ENCODE assay signal across 26 mouse cellular contexts in the genomic region with DNA sequence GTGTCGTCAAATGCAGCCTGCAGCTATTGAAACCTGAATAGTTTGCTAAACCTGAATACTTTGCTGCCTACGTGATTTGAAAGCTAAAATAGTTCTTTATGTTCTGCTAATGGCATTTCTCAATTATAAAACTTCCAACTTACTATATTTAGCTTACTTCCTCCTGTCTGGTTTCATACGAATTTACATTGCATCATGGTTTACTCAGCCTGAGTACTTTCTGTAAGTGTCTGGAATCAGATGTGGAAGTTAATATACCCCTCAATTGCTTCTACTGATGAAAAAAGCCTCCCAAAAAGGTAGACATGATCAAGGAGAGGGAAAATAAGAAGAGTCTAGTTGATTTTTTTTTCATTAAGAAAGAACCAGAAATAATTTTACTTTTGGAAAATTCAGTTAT.
"Had no signal": no experiment of that assay in that cellular context is flagged by ENCODE, and none has a peak within 500 bp of the region (broad histone marks: within the 10 kb centered on the region; RNA-seq: fewer than 3 reads in every experiment).

No protein-coding gene starts in this region.

- H3K27ac ChIP-seq: gastrocnemius, adult 2 months; heart, adult 2 months; heart, embryonic 13.5 days; heart, embryonic 15.5 days; hindbrain, embryonic 13.5 days; hindbrain, embryonic 15.5 days; hindbrain, postnatal 0 days; kidney, embryonic 15.5 days; kidney, postnatal 0 days; left cerebral cortex, adult 2 months; limb, embryonic 10.5 days; limb, embryonic 12.5 days; liver, embryonic 13.5 days had no signal

- H3K4me1 ChIP-seq: heart, embryonic 13.5 days; heart, embryonic 15.5 days; hindbrain, embryonic 13.5 days; hindbrain, embryonic 15.5 days; kidney, embryonic 15.5 days; limb, embryonic 10.5 days; limb, embryonic 12.5 days; liver, embryonic 13.5 days had no signal

- DNase-seq: gastrocnemius, adult 2 months; gastrocnemius, postnatal 10 days; gastrocnemius, postnatal 25 days; heart, adult 11 months; heart, adult 2 months; heart, postnatal 14 days; heart, postnatal 36 days; kidney, adult 11 months; kidney, adult 2 months; kidney, adult 9 months; kidney, postnatal 14 days; kidney, postnatal 36 days; layer of hippocampus, adult 9-11 months; liver; liver, embryonic 13.5 days had no signal

- H3K4me3 ChIP-seq: gastrocnemius, adult 2 months; heart, adult 2 months; heart, embryonic 13.5 days; heart, embryonic 15.5 days; hindbrain, embryonic 13.5 days; hindbrain, embryonic 15.5 days; kidney, embryonic 15.5 days; left cerebral cortex, adult 2 months; limb, embryonic 10.5 days; limb, embryonic 12.5 days; liver, embryonic 13.5 days had no signal

- ATAC-seq: hindbrain, postnatal 0 days; intestine, embryonic 16.5 days had no signal

- H3K27me3 ChIP-seq: heart, embryonic 13.5 days; heart, embryonic 15.5 days; hindbrain, embryonic 13.5 days; hindbrain, embryonic 15.5 days; kidney, embryonic 15.5 days; limb, embryonic 12.5 days; liver, embryonic 13.5 days had no signal
